Mouse (Mus musculus) neural tube, embryonic 15.5 days (tissue): ENCODE data around the gene Patj. TPM values are rescaled to one million over a fixed set of nuclear protein-coding genes. Genes with fewer than 3 reads are reported as not detected.
"Not testable (repeated sequence)": the region's sequence is repeated elsewhere in the genome, so short reads cannot be mapped to it uniquely, and the experiment has no call there.

Experiments used
- ATAC-seq: fragments of 200-750 bp; cut with Nextera tagmentation; 2 replicates; pipeline ENCODE4 v1.8.0; 2017; ENCODE audit warnings: mild to moderate bottlenecking, moderate TSS enrichment, moderate library complexity; ENCODE audit not compliant: low FRiP score
- H3K27ac ChIP-seq: fragments of 300-500 bp; sonication (generic); replicated peaks from 2 replicates; pipeline ENCODE4 v1.5.1; 2015; ENCODE audit warnings: mild to moderate bottlenecking, inconsistent platforms
- H3K27me3 ChIP-seq: fragments of 300-500 bp; sonication (generic); replicated peaks from 2 replicates; pipeline ENCODE4 v1.6.1; 2015; ENCODE audit warnings: inconsistent platforms
- H3K36me3 ChIP-seq: fragments of 300-500 bp; sonication (generic); 2 replicates; pipeline ENCODE4 v1.6.1; 2015; ENCODE audit warnings: inconsistent platforms
- H3K4me1 ChIP-seq: fragments of 300-500 bp; sonication (generic); 2 replicates; pipeline ENCODE4 v1.6.1; 2015; ENCODE audit warnings: inconsistent platforms
- H3K4me2 ChIP-seq: fragments of 300-500 bp; sonication (generic); 2 replicates; pipeline ENCODE4 v1.6.1; 2015; ENCODE audit warnings: inconsistent platforms, mild to moderate bottlenecking, moderate library complexity
- H3K4me3 ChIP-seq: fragments of 300-500 bp; sonication (generic); replicated peaks from 2 replicates; pipeline ENCODE4 v1.5.1; 2015; ENCODE audit warnings: mild to moderate bottlenecking, inconsistent platforms
- H3K9ac ChIP-seq: fragments of 300-500 bp; sonication (generic); replicated peaks from 2 replicates; pipeline ENCODE4 v1.6.1; 2015; ENCODE audit warnings: mild to moderate bottlenecking, inconsistent platforms
- H3K9me3 ChIP-seq: fragments of 300-500 bp; sonication (generic); replicated peaks from 2 replicates; pipeline ENCODE4 v1.6.1; 2016; ENCODE audit warnings: inconsistent platforms
- WGBS: fragments of 180-500 bp; shearing (Covaris S2); methylation state at CpG from one replicate; pipeline ENCODE4 v1.1.7; 2015; ENCODE audit warnings: mixed read lengths; 5-methylcytosine and 5-hydroxymethylcytosine counted together
- polyA plus RNA-seq: library from polyadenylated mRNA; unstranded; fragments of >200 nt; fragmentation: Nextera tagmentation; extraction: Ambion mirVana; gene quantifications from 2 replicates; pipeline ENCODE4 v1.2.1, GENCODE M21; 2015

The Patj gene
- polyA plus RNA-seq, 1 experiment from 2014 or later: 7.1 TPM

GRCm38 (mm10) chr4:98718547-98718917, 322.9 kb downstream of the Patj start:
- H3K4me2 ChIP-seq: no peak overlapping the region
- H3K4me3 ChIP-seq: no peak overlapping the region
- ATAC-seq: no peak; the same call in 1 of the 2 replicates
- H3K9me3 ChIP-seq: no peaks in the 10 kb centered on the region
- no peaks in the 10 kb centered on the region for H3K27me3 ChIP-seq
- H3K4me1 ChIP-seq: 0 out of 2 replicates have a peak, but pooled peaks cover 5% of the 10 kb centered on the region
- no peaks in the 10 kb centered on the region for H3K36me3 ChIP-seq
- WGBS: 84% methylated on average over 10 of the region's 10 CpGs
- no peak overlapping the region for H3K27ac ChIP-seq
- no peak overlapping the region for H3K9ac ChIP-seq

- 14% methylated on average over 8 of the region's 8 CpGs for WGBS
- no peak for ATAC-seq
Measured at GRCm38 (mm10) chr4:98722454-98722853, 326.9 kb downstream of the Patj start.

GRCm38 (mm10) chr4:98724682-98725081, 329.1 kb downstream of the Patj start:
- not testable (repeated sequence) for H3K4me2 ChIP-seq, H3K4me3 ChIP-seq, H3K27ac ChIP-seq, H3K36me3 ChIP-seq, H3K9ac ChIP-seq, H3K9me3 ChIP-seq, ATAC-seq
- H3K4me1 ChIP-seq: peaks cover 19% of the 10 kb centered on the region
- WGBS: 94% methylated on average over 1 of the region's 1 CpGs
- H3K27me3 ChIP-seq: peaks cover 33% of the 10 kb centered on the region

More at GRCm38 (mm10) chr4:98722454-98722853, 326.9 kb downstream of the Patj start:
- no peak overlapping the region for H3K4me3 ChIP-seq
- H3K4me2 ChIP-seq: no peak overlapping the region
- no peaks in the 10 kb centered on the region for H3K9me3 ChIP-seq
- peaks cover 16% of the 10 kb centered on the region for H3K4me1 ChIP-seq
- H3K36me3 ChIP-seq: no peaks in the 10 kb centered on the region
- no peak overlapping the region for H3K9ac ChIP-seq
- no peak overlapping the region for H3K27ac ChIP-seq
- peaks cover 20% of the 10 kb centered on the region for H3K27me3 ChIP-seq

- Histone ChIP-seq H3K27ac (no peak overlapping the region), H3K4me2 (no peak overlapping the region), H3K4me3 (no peak overlapping the region), H3K9ac (no peak overlapping the region), H3K4me1 (peaks cover 19% of the 10 kb centered on the region), H3K9me3 (no peaks in the 10 kb centered on the region), H3K27me3 (peaks cover 33% of the 10 kb centered on the region), H3K36me3 (no peaks in the 10 kb centered on the region)
- ATAC-seq: no peak
- WGBS: 40% methylated on average over 4 of the region's 4 CpGs
Measured at GRCm38 (mm10) chr4:98725439-98725838, 329.9 kb downstream of the Patj start.

- peak within 1 kb of the TSS; percentile 25 for H3K4me3 ChIP-seq
- H3K27ac ChIP-seq: no peak within 1 kb of the TSS
- no peak for ATAC-seq
- H3K36me3 ChIP-seq: no peaks in the 10 kb centered on the region
- WGBS: 6% methylated on average over 28 of the region's 29 CpGs
- no peak within 1 kb of the TSS; the same call in 1 of the 2 replicates for H3K9ac ChIP-seq
- peak within 1 kb of the TSS; percentile 55 for H3K4me2 ChIP-seq
- no peaks in the 10 kb centered on the region for H3K9me3 ChIP-seq
- H3K27me3 ChIP-seq: peaks cover 33% of the 10 kb centered on the region
- H3K4me1 ChIP-seq: peaks cover 19% of the 10 kb centered on the region
Measured at GRCm38 (mm10) chr4:98726590-98727237, 331.1 kb downstream of the Patj start, which contains the start of gene L1td1. Gene L1td1 (plus strand): TSS chr4:98726734.

- Histone ChIP-seq H3K4me1 (peaks cover 19% of the 10 kb centered on the region), H3K9me3 (no peaks in the 10 kb centered on the region), H3K27me3 (peaks cover 33% of the 10 kb centered on the region), H3K4me3 (peak overlapping the region; percentile 25), H3K4me2 (peak overlapping the region; percentile 55), H3K9ac (no peak overlapping the region; the same call in 1 of the 2 replicates), H3K36me3 (no peaks in the 10 kb centered on the region), H3K27ac (no peak overlapping the region)
- 4% methylated on average over 21 of the region's 21 CpGs for WGBS
- ATAC-seq: no peak
Measured at GRCm38 (mm10) chr4:98727295-98727958, 331.8 kb downstream of the Patj start.

GRCm38 (mm10) chr4:98727959-98728347, 332.4 kb downstream of the Patj start:
- no peak for ATAC-seq
- Histone ChIP-seq H3K9ac (no peak overlapping the region), H3K27ac (no peak overlapping the region), H3K4me3 (peak overlapping the region; percentile 6; the same call in 1 of the 2 replicates), H3K27me3 (peaks cover 33% of the 10 kb centered on the region), H3K36me3 (no peaks in the 10 kb centered on the region), H3K9me3 (no peaks in the 10 kb centered on the region), H3K4me1 (peaks cover 19% of the 10 kb centered on the region), H3K4me2 (peak overlapping the region; percentile 55)
- 1% methylated on average over 10 of the region's 10 CpGs for WGBS

- no peaks in the 10 kb centered on the region for H3K9me3 ChIP-seq
- H3K27me3 ChIP-seq: peaks cover 33% of the 10 kb centered on the region
- no peak for ATAC-seq
- H3K36me3 ChIP-seq: no peaks in the 10 kb centered on the region
- H3K4me2 ChIP-seq: no peak overlapping the region
- no peak overlapping the region for H3K4me3 ChIP-seq
- no peak overlapping the region for H3K27ac ChIP-seq
- 65% methylated on average over 7 of the region's 7 CpGs for whole genome bisulfite sequencing
- H3K9ac ChIP-seq: no peak overlapping the region
- H3K4me1 ChIP-seq: peaks cover 19% of the 10 kb centered on the region
Measured at GRCm38 (mm10) chr4:98728716-98729115, 333.1 kb downstream of the Patj start.

GRCm38 (mm10) chr4:98733660-98734059, 338.1 kb downstream of the Patj start:
- ATAC-seq: no peak
- H3K9me3 ChIP-seq: no peaks in the 10 kb centered on the region
- H3K36me3 ChIP-seq: no peaks in the 10 kb centered on the region
- no peaks in the 10 kb centered on the region for H3K4me1 ChIP-seq
- no peak overlapping the region for H3K27ac ChIP-seq
- no peak overlapping the region for H3K9ac ChIP-seq
- peaks cover 1% of the 10 kb centered on the region for H3K27me3 ChIP-seq
- no peak overlapping the region for H3K4me2 ChIP-seq
- WGBS: 97% methylated on average over 16 of the region's 16 CpGs
- H3K4me3 ChIP-seq: no peak overlapping the region

- H3K9ac ChIP-seq: no peak overlapping the region
- ATAC-seq: no peak
Measured at GRCm38 (mm10) chr4:98739753-98740152, 344.2 kb downstream of the Patj start.

GRCm38 (mm10) chr4:98743209-98743905, 347.8 kb downstream of the Patj start:
- Histone ChIP-seq H3K27ac (peak overlapping the region; percentile 51), H3K4me3 (no peak overlapping the region)
- 49% methylated on average over 3 of the region's 3 CpGs for WGBS

More at GRCm38 (mm10) chr4:98739753-98740152, 344.2 kb downstream of the Patj start:
- Histone ChIP-seq H3K36me3 (no peaks in the 10 kb centered on the region), H3K4me2 (no peak overlapping the region), H3K4me3 (no peak overlapping the region), H3K27me3 (no peaks in the 10 kb centered on the region), H3K4me1 (peaks cover 10% of the 10 kb centered on the region), H3K9me3 (no peaks in the 10 kb centered on the region), H3K27ac (no peak overlapping the region)
- WGBS: 44% methylated on average over 2 of the region's 2 CpGs

More at GRCm38 (mm10) chr4:98743209-98743905, 347.8 kb downstream of the Patj start:
- peaks cover 10% of the 10 kb centered on the region for H3K4me1 ChIP-seq
- no peak overlapping the region for H3K9ac ChIP-seq
- peak; percentile 73; the same call in 1 of the 2 replicates for ATAC-seq
- no peak overlapping the region for H3K4me2 ChIP-seq
- H3K9me3 ChIP-seq: no peaks in the 10 kb centered on the region
- no peaks in the 10 kb centered on the region for H3K36me3 ChIP-seq
- H3K27me3 ChIP-seq: no peaks in the 10 kb centered on the region
